Mouse (Mus musculus): ENCODE measurements around the gene Gm20825.
"Not testable (repeated sequence)": the region's sequence is repeated elsewhere in the genome, so short reads cannot be mapped to it uniquely, and the experiment has no call there.

Gm20825 gene

GRCm38 (mm10) chrY:8071407-8071806 is at the start of gene Gm20825:
TSS of gene Gm20825 (minus strand) at chrY:8071507.
- not testable (repeated sequence) for H3K4me3 ChIP-seq (replicated peaks; ENCODE audit: low read length); H3K27me3 ChIP-seq (ENCODE audit: insufficient read depth, low read length); H3K9me3 ChIP-seq (ENCODE audit: low read length); H3K4me1 ChIP-seq (replicated peaks; ENCODE audit: low read depth, low read length); H3K36me3 ChIP-seq (ENCODE audit: insufficient read depth, low read length)

Data from E14TG2a.4 (cell line).